Mouse (Mus musculus): ENCODE data around the gene Usp29. TPM values are rescaled to one million over a fixed set of nuclear protein-coding genes. Genes with fewer than 3 reads are reported as not detected.
"Not testable (repeated sequence)": the region's sequence is repeated elsewhere in the genome, so short reads cannot be mapped to it uniquely, and the experiment has no call there.

Usp29 gene
- polyA plus RNA-seq, 1 experiment from 2014 or later: 19.1 TPM

DNA sequence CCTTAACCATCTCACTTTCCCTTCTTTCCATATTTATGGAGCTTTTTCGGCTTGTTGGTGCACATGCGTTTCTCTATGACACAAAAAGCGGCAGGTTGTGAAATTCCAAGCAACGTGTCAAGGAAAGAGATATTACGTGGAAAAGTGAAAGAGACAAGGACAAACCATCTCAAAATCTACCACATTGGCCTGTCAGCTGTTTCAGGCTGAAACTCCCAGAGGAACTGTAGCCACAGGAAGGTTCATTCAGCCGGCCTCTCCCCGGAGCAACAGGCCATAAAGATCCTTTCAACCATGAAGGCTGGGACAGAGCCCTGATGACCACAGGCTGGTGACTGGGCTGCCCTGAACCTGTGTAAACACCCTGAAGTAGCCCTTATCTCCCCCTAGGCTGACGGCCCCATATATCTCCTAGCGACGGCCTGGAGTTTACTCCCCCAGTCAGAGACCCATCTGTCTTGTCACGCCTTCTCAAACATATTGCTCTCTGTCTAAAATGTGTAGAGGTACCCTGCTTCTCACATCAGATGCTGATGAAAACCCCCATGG is 43.6 kb downstream of the Usp29 start:
- ATAC-seq (ENCODE audit: low read depth): not testable (repeated sequence)

DNA sequence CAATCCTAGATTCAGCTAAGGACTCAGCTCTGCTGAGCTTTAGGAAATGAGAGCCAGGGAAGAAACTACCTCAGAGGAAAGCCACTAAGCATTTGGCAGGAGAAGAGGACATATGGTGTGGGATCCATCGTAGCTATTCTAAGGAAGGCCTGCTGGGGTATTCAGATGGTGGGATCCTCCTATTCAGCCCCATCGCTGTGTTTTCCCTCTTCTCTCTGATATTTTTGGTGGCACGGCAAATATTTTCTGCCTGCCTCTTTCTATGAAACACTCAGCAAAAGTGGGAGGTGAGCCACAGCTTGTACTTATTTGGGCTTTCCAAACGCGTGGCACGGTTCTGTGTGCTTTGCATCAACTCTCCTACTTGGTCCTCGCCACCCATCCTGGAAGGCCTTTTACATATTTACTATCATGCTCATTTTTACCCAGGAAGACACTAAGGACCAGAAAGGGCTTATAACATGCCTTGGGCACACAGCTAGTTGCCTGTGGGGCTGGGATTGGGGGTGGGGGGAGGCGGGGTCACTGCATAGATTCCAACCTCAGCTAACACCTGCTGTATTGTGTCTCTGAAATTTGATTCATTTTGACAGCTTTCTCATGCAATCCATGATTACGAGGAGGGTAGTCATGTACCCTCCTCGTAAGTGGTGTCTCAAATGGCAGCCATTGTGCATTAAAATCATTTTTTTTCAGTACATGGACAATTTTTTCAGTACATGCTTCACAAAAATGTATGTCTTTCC is 46.1 kb downstream of the Usp29 start:
- WGBS: 88% methylated on average over 10 of the region's 10 CpGs
- H3K27ac ChIP-seq (replicated peaks): 0 out of 2 replicates have a peak overlapping the region, but pooled peaks have one; percentile 13
- H3K9me3 ChIP-seq: no peaks in the 10 kb centered on the region
- H3K4me1 ChIP-seq (replicated peaks): peaks cover 18% of the 10 kb centered on the region
- H3K36me3 ChIP-seq: no peaks in the 10 kb centered on the region
- no peak overlapping the region for H3K9ac ChIP-seq
- no peak overlapping the region for H3K4me2 ChIP-seq
- no peak overlapping the region for H3K4me3 ChIP-seq
- no peaks in the 10 kb centered on the region for H3K27me3 ChIP-seq
- no peak for ATAC-seq (ENCODE audit: low read depth)

More for the DNA sequence above, 43.6 kb downstream of the Usp29 start:
- 35% methylated on average over 11 of the region's 11 CpGs for WGBS
- not testable (repeated sequence) for H3K4me3 ChIP-seq; H3K36me3 ChIP-seq; H3K9me3 ChIP-seq; H3K27me3 ChIP-seq; H3K9ac ChIP-seq; H3K4me2 ChIP-seq; H3K27ac ChIP-seq (replicated peaks)
- peaks cover 21% of the 10 kb centered on the region for H3K4me1 ChIP-seq (replicated peaks)

- WGBS: 69% methylated on average over 2 of the region's 2 CpGs
- Histone ChIP-seq H3K27ac (replicated peaks) (0 out of 2 replicates have a peak overlapping the region, but pooled peaks have one; percentile 13), H3K4me1 (replicated peaks) (peaks cover 24% of the 10 kb centered on the region), H3K9ac (no peak overlapping the region), H3K9me3 (no peaks in the 10 kb centered on the region), H3K27me3 (no peaks in the 10 kb centered on the region), H3K36me3 (no peaks in the 10 kb centered on the region), H3K4me2 (no peak overlapping the region), H3K4me3 (no peak overlapping the region)
- ATAC-seq (ENCODE audit: low read depth): no peak
Observed at GRCm38 (mm10) chr7:6777107-6777506, 46.7 kb downstream of the Usp29 start.

- Histone ChIP-seq H3K4me2 (no peak overlapping the region), H3K9ac (no peak overlapping the region), H3K9me3 (no peaks in the 10 kb centered on the region), H3K27ac (replicated peaks) (no peak overlapping the region), H3K4me3 (no peak overlapping the region), H3K4me1 (replicated peaks) (peaks cover 29% of the 10 kb centered on the region), H3K36me3 (no peaks in the 10 kb centered on the region), H3K27me3 (no peaks in the 10 kb centered on the region)
- ATAC-seq (ENCODE audit: low read depth): no peak
- WGBS: 55% methylated on average over 4 of the region's 4 CpGs
Observed at GRCm38 (mm10) chr7:6777689-6778088, 47.3 kb downstream of the Usp29 start.

GRCm38 (mm10) chr7:6779172-6779571 is 48.8 kb downstream of the Usp29 start:
- H3K36me3 ChIP-seq: no peaks in the 10 kb centered on the region
- 88% methylated on average over 5 of the region's 5 CpGs for WGBS
- H3K9ac ChIP-seq: no peak overlapping the region
- H3K9me3 ChIP-seq: no peaks in the 10 kb centered on the region
- no peaks in the 10 kb centered on the region for H3K27me3 ChIP-seq
- no peak overlapping the region for H3K4me3 ChIP-seq
- no peak overlapping the region for H3K4me2 ChIP-seq
- H3K4me1 ChIP-seq (replicated peaks): peaks cover 28% of the 10 kb centered on the region
- no peak for ATAC-seq (ENCODE audit: low read depth)
- no peak overlapping the region for H3K27ac ChIP-seq (replicated peaks)

- Histone ChIP-seq H3K9ac (no peak overlapping the region), H3K4me3 (no peak overlapping the region), H3K27me3 (no peaks in the 10 kb centered on the region), H3K4me1 (replicated peaks) (peaks cover 37% of the 10 kb centered on the region), H3K9me3 (no peaks in the 10 kb centered on the region), H3K27ac (replicated peaks) (peak overlapping the region; percentile 84), H3K36me3 (no peaks in the 10 kb centered on the region), H3K4me2 (no peak overlapping the region)
- 35% methylated on average over 11 of the region's 11 CpGs for WGBS
- peak; percentile 42; the same call in 1 of the 2 replicates for ATAC-seq (ENCODE audit: low read depth)
Observed at GRCm38 (mm10) chr7:6781541-6781940, 51.2 kb downstream of the Usp29 start.

GRCm38 (mm10) chr7:6784340-6785073 is 54.1 kb downstream of the Usp29 start:
- Histone ChIP-seq H3K27me3 (no peaks in the 10 kb centered on the region), H3K4me2 (0 out of 2 replicates have a peak overlapping the region, but pooled peaks have one; percentile 1), H3K9me3 (no peaks in the 10 kb centered on the region), H3K4me1 (replicated peaks) (peaks cover 26% of the 10 kb centered on the region), H3K36me3 (no peaks in the 10 kb centered on the region), H3K27ac (replicated peaks) (peak overlapping the region; percentile 67), H3K9ac (no peak overlapping the region), H3K4me3 (no peak overlapping the region)
- WGBS: 5% methylated on average over 8 of the region's 8 CpGs
- ATAC-seq (ENCODE audit: low read depth): no peak

DNA sequence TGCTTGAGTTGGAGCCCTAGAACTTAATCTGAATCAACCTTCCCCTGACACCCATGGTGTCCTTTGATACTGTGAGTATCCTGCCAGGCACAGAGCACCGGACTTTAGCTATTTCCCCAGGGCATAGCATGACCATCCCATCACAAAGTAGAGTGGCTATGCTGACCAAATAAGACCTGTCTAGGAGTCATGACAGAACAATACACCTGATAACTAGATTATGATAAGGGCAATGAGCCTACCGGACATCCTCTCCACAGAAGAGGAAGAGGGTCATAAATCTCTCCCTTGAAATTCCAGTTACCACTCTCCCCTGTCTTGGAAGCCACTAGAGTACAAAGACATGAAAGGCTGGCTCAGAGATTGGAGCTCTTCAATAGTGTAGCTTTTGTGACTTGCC is 56.6 kb downstream of the Usp29 start:
- H3K9ac ChIP-seq: no peak overlapping the region
- ATAC-seq (ENCODE audit: low read depth): no peak
- H3K27me3 ChIP-seq: no peaks in the 10 kb centered on the region
- no peak overlapping the region for H3K4me2 ChIP-seq
- no peak overlapping the region for H3K4me3 ChIP-seq
- 59% methylated on average over 2 of the region's 2 CpGs for WGBS
- no peaks in the 10 kb centered on the region for H3K9me3 ChIP-seq
- H3K4me1 ChIP-seq (replicated peaks): peaks cover 17% of the 10 kb centered on the region
- no peak overlapping the region for H3K27ac ChIP-seq (replicated peaks)
- H3K36me3 ChIP-seq: no peaks in the 10 kb centered on the region

DNA sequence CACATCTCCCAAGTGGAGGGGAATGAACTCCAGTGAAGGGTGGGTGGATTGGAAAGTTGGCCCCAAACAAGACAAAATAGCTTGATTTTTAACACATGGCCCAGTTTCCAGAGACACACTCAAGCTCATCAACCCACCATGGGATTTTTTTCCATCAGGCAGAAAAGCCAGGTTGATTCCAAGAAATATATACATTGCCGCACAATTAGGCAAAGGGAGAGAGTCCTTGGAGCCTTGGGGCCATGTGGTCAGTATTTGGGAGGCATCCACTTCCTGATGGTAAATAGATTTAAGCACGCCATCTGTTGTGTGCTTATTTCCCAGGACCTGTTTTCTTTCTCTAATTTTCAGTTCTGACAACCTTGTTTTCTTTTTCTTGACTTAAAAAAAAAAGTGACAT is 57.7 kb downstream of the Usp29 start:
- WGBS: 95% methylated on average over 2 of the region's 2 CpGs
- Histone ChIP-seq H3K4me3 (no peak overlapping the region), H3K9ac (no peak overlapping the region), H3K9me3 (no peaks in the 10 kb centered on the region), H3K36me3 (no peaks in the 10 kb centered on the region), H3K27ac (replicated peaks) (no peak overlapping the region), H3K4me1 (replicated peaks) (peaks cover 11% of the 10 kb centered on the region), H3K4me2 (no peak overlapping the region), H3K27me3 (no peaks in the 10 kb centered on the region)
- no peak for ATAC-seq (ENCODE audit: low read depth)

DNA sequence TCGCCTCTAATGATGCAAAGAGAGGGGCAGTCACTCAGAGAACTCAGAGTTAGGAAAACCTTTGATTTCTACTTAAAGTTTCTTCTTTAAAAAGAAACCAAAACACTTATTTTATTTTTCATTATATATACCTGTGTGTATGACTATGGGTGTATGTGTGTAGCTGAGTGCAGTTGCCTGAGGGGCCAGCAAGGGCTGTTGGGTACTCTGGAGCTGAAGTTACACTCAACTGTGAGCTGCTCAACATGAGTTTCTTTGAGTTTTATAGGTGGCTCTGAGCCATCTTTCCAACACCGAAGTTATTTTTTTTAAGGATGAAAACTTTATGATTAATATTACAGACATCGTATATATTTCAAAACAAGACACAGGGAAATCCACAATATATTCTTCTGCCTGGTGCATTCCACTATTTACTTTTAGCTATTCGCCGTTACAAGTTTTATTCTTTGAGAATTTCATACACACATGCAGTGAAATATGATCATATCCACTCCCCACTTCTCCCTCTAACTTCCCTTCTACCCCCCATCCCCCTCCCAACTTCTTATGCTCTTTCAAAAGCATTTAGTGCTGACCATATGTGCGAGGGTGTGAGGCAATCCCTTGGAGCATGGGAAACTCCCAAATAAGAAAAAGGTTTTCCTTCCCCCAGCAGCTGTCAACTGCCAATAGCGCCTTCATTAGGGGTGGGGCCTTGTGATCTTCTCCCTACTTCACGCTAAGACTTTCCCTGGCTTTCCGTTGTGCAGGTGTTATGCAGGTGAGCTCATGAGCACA is 61.1 kb downstream of the Usp29 start:
- WGBS: 89% methylated on average over 9 of the region's 9 CpGs
- ATAC-seq (ENCODE audit: low read depth): no peak
- no peaks in the 10 kb centered on the region for H3K4me1 ChIP-seq (replicated peaks)

GRCm38 (mm10) chr7:6793240-6793639 is 62.9 kb downstream of the Usp29 start:
- 60% methylated on average over 6 of the region's 6 CpGs for WGBS
- no peak overlapping the region for H3K9ac ChIP-seq
- no peak overlapping the region for H3K4me2 ChIP-seq
- H3K4me3 ChIP-seq: no peak overlapping the region
- no peak for ATAC-seq (ENCODE audit: low read depth)
- H3K27ac ChIP-seq (replicated peaks): no peak overlapping the region
- H3K27me3 ChIP-seq: no peaks in the 10 kb centered on the region
- no peaks in the 10 kb centered on the region for H3K4me1 ChIP-seq (replicated peaks)
- no peaks in the 10 kb centered on the region for H3K36me3 ChIP-seq
- no peaks in the 10 kb centered on the region for H3K9me3 ChIP-seq

More for the DNA sequence above, 61.1 kb downstream of the Usp29 start:
- Histone ChIP-seq H3K9me3 (no peaks in the 10 kb centered on the region), H3K36me3 (no peaks in the 10 kb centered on the region), H3K4me3 (no peak overlapping the region), H3K4me2 (no peak overlapping the region), H3K27me3 (no peaks in the 10 kb centered on the region), H3K9ac (no peak overlapping the region), H3K27ac (replicated peaks) (no peak overlapping the region)

DNA sequence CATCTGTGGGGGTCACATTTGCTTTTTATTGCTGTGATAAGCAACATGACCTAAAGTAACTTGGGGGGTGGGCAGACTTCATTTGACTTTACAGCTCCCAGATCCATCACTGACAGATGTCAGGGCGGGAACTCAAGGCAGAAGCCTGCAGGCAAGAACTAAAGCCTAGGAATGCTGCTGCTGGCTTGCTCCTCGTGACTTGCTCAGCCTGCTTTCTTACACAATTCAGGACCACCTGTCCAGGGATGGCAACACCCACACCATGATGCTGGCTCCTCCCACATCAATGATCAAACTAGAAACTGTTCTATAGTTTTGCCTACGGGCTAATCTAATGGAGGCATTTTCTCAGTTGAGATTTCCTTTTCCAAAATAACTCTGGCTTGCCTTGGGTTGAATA is 63.4 kb downstream of the Usp29 start:
- Histone ChIP-seq H3K4me1 (replicated peaks) (no peaks in the 10 kb centered on the region), H3K4me3 (no peak overlapping the region), H3K36me3 (no peaks in the 10 kb centered on the region), H3K4me2 (no peak overlapping the region), H3K27me3 (no peaks in the 10 kb centered on the region), H3K9me3 (no peaks in the 10 kb centered on the region), H3K27ac (replicated peaks) (no peak overlapping the region), H3K9ac (no peak overlapping the region)
- WGBS: 70% methylated on average over 3 of the region's 3 CpGs
- ATAC-seq (ENCODE audit: low read depth): no peak
